ENCODE assay signal across 17 mouse cellular contexts in the genomic region with DNA sequence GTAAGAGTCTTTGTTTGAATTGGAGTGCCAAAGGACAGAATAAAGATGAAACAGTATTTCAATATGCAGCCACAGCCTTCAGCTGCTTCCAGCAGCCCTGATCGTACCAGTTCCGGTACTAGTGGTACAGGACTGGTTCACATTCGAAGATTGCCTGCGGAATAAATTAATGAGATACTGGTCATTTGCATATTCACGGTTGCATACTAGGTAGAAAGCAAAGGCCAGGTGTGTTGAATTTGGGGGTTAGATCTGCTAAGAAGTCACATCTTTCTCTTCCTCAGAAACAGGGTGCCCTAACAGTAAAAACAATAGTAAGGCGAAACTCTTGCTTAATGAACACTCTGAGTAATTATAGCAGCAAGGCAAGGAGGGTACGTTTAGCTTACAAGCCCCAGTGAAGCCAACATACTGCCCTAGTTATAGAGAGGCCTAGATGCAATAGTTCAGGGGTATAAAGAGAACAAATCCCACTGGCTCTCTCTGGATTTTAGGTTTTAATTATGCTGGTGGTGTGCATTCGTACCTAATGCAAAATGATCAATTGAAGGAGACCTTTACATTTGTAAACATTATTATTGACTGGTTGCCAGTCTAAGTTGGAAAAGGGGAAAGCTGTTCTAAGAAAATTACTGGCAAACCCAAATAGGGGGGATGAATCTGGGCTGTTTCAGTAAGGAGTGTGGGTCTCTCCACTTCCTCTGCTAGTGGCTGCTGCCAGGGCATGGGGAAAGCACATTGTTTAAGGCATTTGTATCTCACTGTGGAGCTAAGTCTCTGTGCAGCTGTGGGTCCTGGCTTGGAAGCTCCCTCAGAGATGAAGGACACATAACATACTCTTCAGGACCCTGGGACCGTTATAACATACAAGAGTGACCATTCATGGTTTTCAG.
DNase-seq lines count a peak whose midpoint lies in the region; ATAC-seq and TF ChIP-seq lines count a peak whose summit lies in the region.
"Had no signal": no experiment of that assay in that cellular context is flagged by ENCODE, and none has a peak within 500 bp of the region (broad histone marks: within the 10 kb centered on the region; RNA-seq: fewer than 3 reads in every experiment).

No protein-coding gene starts in this region.

- no peak for TF ChIP-seq POLR2A in brain, embryonic 14.5 days (IDR thresholded peaks at IDR 0.05; ENCODE audit: borderline replicate concordance, extremely low read depth, insufficient read depth, insufficient read length, poor library complexity, severe bottlenecking)

- DNase-seq in embryonic facial prominence, embryonic 11.5 days (ENCODE audit: low spot score), result no peak
- no peak for DNase-seq in embryonic facial prominence, embryonic 10.5 days (ENCODE audit: low spot score)
- peak; percentile 84 for DNase-seq in brain, embryonic 14.5 days (ENCODE audit: low read depth)
- peak; percentile 63 for DNase-seq in midbrain, embryonic 14.5 days
- DNase-seq in testis, postnatal 10 days (ENCODE audit: low spot score), result no peak
- DNase-seq in frontal cortex, adult 2 months (ENCODE audit: extremely low spot score in 1 of 2, low spot score in 1 of 2), result no peak
- DNase-seq in spleen, postnatal 14 days (ENCODE audit: low spot score in 2 of 2), result no peak
- DNase-seq: adrenal gland, postnatal 25 days; cerebellum, adult 2 months; heart, adult 18-20 months; heart, postnatal 36 days; kidney, postnatal 14 days; spleen, adult 18-20 months; thymus, adult 2 months had no signal

- H3K9ac ChIP-seq in embryonic facial prominence, embryonic 11.5 days (replicated peaks; ENCODE audit: low read length), result no peak overlapping the region
- H3K9ac ChIP-seq in hindbrain, embryonic 12.5 days, result peak overlapping the region; percentile 35
- H3K9ac ChIP-seq in midbrain, embryonic 14.5 days (replicated peaks; ENCODE audit: low read length), result peak overlapping the region; percentile 1; the same call in 1 of the 2 replicates
- H3K9ac ChIP-seq: embryonic facial prominence, embryonic 13.5 days; lung, embryonic 15.5 days had no signal

- H3K4me2 ChIP-seq in embryonic facial prominence, embryonic 11.5 days (ENCODE audit: low read depth, low read length), result no peak overlapping the region
- peak overlapping the region; percentile 38 for H3K4me2 ChIP-seq in hindbrain, embryonic 12.5 days (replicated peaks)
- H3K4me2 ChIP-seq in midbrain, embryonic 14.5 days (ENCODE audit: low read length), result peak overlapping the region; percentile 46
- H3K4me2 ChIP-seq: embryonic facial prominence, embryonic 13.5 days; lung, embryonic 15.5 days had no signal

- WGBS in embryonic facial prominence, embryonic 11.5 days, result 63% methylated on average over 9 of the region's 9 CpGs
- 73% methylated on average over 9 of the region's 9 CpGs for WGBS in embryonic facial prominence, embryonic 10.5 days
- 46% methylated on average over 9 of the region's 9 CpGs for WGBS in hindbrain, embryonic 12.5 days
- 26% methylated on average over 9 of the region's 9 CpGs for WGBS in midbrain, embryonic 14.5 days

- ATAC-seq in embryonic facial prominence, embryonic 11.5 days (replicated peaks; ENCODE audit: insufficient number of reproducible peaks, low FRiP score, low TSS enrichment, low read depth), result 0 out of 2 replicates have a peak, but pooled peaks have one; percentile 29
- peak; percentile 25; the same call in 1 of the 2 replicates for ATAC-seq in hindbrain, embryonic 12.5 days (ENCODE audit: low FRiP score)
- 0 out of 2 replicates have a peak, but pooled peaks have one; percentile 32 for ATAC-seq in midbrain, embryonic 14.5 days (ENCODE audit: low FRiP score, low TSS enrichment)

- 0 out of 2 replicates have a peak, but pooled peaks cover 3% of the 10 kb centered on the region for H3K4me1 ChIP-seq in embryonic facial prominence, embryonic 11.5 days (ENCODE audit: control insufficient read depth, insufficient read depth, low read length)
- peaks cover 42% of the 10 kb centered on the region for H3K4me1 ChIP-seq in embryonic facial prominence, embryonic 10.5 days
- H3K4me1 ChIP-seq in hindbrain, embryonic 12.5 days, result peaks cover 41% of the 10 kb centered on the region
- H3K4me1 ChIP-seq in midbrain, embryonic 14.5 days (ENCODE audit: control insufficient read depth, insufficient read depth, low read length), result peaks cover 59% of the 10 kb centered on the region
- H3K4me1 ChIP-seq: lung, embryonic 15.5 days had no signal

- no peaks in the 10 kb centered on the region for H3K9me3 ChIP-seq in embryonic facial prominence, embryonic 11.5 days (replicated peaks; ENCODE audit: control insufficient read depth, low read length)
- H3K9me3 ChIP-seq in embryonic facial prominence, embryonic 10.5 days, result no peaks in the 10 kb centered on the region
- H3K9me3 ChIP-seq in hindbrain, embryonic 12.5 days (replicated peaks), result no peaks in the 10 kb centered on the region
- H3K9me3 ChIP-seq in midbrain, embryonic 14.5 days (ENCODE audit: control insufficient read depth, low read length), result no peaks in the 10 kb centered on the region
- H3K9me3 ChIP-seq: embryonic facial prominence, embryonic 13.5 days; lung, embryonic 15.5 days had no signal

- no peak overlapping the region for H3K4me3 ChIP-seq in embryonic facial prominence, embryonic 11.5 days (ENCODE audit: low read depth, low read length)
- H3K4me3 ChIP-seq in embryonic facial prominence, embryonic 10.5 days, result no peak overlapping the region
- 0 out of 2 replicates have a peak overlapping the region, but pooled peaks have one; percentile 3 for H3K4me3 ChIP-seq in hindbrain, embryonic 12.5 days
- H3K4me3 ChIP-seq in midbrain, embryonic 14.5 days (replicated peaks; ENCODE audit: low read depth, low read length), result no peak overlapping the region
- H3K4me3 ChIP-seq: embryonic facial prominence, embryonic 13.5 days; lung, embryonic 15.5 days had no signal

- no peak overlapping the region for H3K27ac ChIP-seq in embryonic facial prominence, embryonic 11.5 days (replicated peaks; ENCODE audit: low read depth, low read length)
- no peak overlapping the region; the same call in 1 of the 2 replicates for H3K27ac ChIP-seq in embryonic facial prominence, embryonic 10.5 days (replicated peaks)
- H3K27ac ChIP-seq in hindbrain, embryonic 12.5 days, result peak overlapping the region; percentile 91
- H3K27ac ChIP-seq in midbrain, embryonic 14.5 days (replicated peaks; ENCODE audit: low read depth, low read length), result peak overlapping the region; percentile 81
- H3K27ac ChIP-seq: embryonic facial prominence, embryonic 13.5 days; lung, embryonic 15.5 days had no signal

- no peak for TF ChIP-seq CTCF in brain, embryonic 14.5 days (IDR thresholded peaks at IDR 0.05; ENCODE audit: borderline replicate concordance, extremely low read depth, insufficient read depth, insufficient read length)

- H3K27me3 ChIP-seq in embryonic facial prominence, embryonic 11.5 days (ENCODE audit: control insufficient read depth, insufficient read depth, low read length), result no peaks in the 10 kb centered on the region
- no peaks in the 10 kb centered on the region for H3K27me3 ChIP-seq in embryonic facial prominence, embryonic 10.5 days (replicated peaks; ENCODE audit: low read depth, poor library complexity, severe bottlenecking)
- H3K27me3 ChIP-seq in hindbrain, embryonic 12.5 days, result no peaks in the 10 kb centered on the region
- H3K27me3 ChIP-seq in midbrain, embryonic 14.5 days (ENCODE audit: control insufficient read depth, insufficient read depth, low read length), result no peaks in the 10 kb centered on the region
- H3K27me3 ChIP-seq: lung, embryonic 15.5 days had no signal

- no peaks in the 10 kb centered on the region for H3K36me3 ChIP-seq in embryonic facial prominence, embryonic 11.5 days (replicated peaks; ENCODE audit: control insufficient read depth, insufficient read depth, low read depth, low read length)
- H3K36me3 ChIP-seq in embryonic facial prominence, embryonic 10.5 days (replicated peaks), result no peaks in the 10 kb centered on the region
- H3K36me3 ChIP-seq in hindbrain, embryonic 12.5 days, result no peaks in the 10 kb centered on the region
- H3K36me3 ChIP-seq in midbrain, embryonic 14.5 days (ENCODE audit: control insufficient read depth, insufficient read depth, low read length), result no peaks in the 10 kb centered on the region
- H3K36me3 ChIP-seq: embryonic facial prominence, embryonic 13.5 days; lung, embryonic 15.5 days had no signal

Comparison
In these comparisons a context has a peak if more than half of its experiments do, and no peak if none do; other contexts are left out.
1. DNase-seq: peak in brain, embryonic 14.5 days (single experiment) and midbrain, embryonic 14.5 days (single experiment); none in embryonic facial prominence, embryonic 11.5 days (single experiment), embryonic facial prominence, embryonic 10.5 days (single experiment), testis, postnatal 10 days (single experiment), frontal cortex, adult 2 months (0 of 2) and spleen, postnatal 14 days (0 of 2).
2. H3K27ac ChIP-seq: peak in hindbrain, embryonic 12.5 days (single experiment) and midbrain, embryonic 14.5 days (single experiment); none in embryonic facial prominence, embryonic 11.5 days (single experiment) and embryonic facial prominence, embryonic 10.5 days (single experiment).
3. Peak in every context shown above with its lines, with median percentiles within 50 percentile points of each other: ATAC-seq.